Mouse (Mus musculus) lung, postnatal 36 days (tissue): Measurements from ENCODE around the gene Ndc1.
"Not testable (repeated sequence)": the region's sequence is repeated elsewhere in the genome, so short reads cannot be mapped to it uniquely, and the experiment has no call there.

Source experiments
- DNase-seq: peaks from one replicate; pipeline ENCODE4 v3.0.0; 2022; ENCODE audit warnings: mixed read lengths

Ndc1 gene

DNA sequence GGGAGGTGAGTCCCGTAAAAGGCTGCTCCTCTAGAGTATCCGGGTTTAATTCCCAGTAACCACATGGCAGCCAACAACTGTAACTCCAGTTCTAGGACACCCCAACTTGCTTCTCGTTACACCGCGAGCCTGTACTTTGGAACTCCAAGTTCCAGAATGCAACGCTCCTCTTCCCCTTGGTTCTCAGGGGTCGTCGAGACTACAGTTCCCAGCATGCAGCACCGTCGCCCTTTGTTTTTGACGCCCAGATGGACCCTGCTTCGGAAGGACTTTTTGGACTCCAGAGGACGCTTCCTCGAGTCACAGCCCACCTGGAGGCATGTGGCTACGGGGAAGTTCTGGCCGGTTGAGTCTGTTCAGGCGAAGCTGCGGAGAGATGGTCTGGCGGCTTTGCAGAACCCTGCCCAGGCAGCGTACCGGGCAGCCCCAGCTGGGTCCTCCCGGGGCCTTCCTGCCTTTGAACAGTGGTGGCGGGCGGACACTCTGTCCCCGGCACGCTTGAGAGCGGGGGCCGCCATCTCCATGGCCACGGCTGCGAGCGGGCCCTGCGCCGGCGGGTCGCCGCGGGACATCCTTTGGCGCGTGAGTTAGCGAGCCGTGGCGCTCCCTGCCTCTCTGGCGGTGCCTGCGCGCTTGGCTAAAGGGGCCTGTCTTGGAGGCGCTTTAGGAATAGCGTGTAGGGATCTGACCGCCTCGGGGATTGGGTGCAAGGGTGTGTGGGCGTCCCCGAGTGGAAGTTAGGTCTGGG is at the start of gene Ndc1:
Ndc1 (plus strand) TSS at position 218 of the 748 bp plus-strand sequence.
- peak; percentile 92 for DNase-seq

- DNase-seq: no peak
Measured at GRCm38 (mm10) chr4:107318646-107319045, 48.9 kb upstream of the Ndc1 start.

DNA sequence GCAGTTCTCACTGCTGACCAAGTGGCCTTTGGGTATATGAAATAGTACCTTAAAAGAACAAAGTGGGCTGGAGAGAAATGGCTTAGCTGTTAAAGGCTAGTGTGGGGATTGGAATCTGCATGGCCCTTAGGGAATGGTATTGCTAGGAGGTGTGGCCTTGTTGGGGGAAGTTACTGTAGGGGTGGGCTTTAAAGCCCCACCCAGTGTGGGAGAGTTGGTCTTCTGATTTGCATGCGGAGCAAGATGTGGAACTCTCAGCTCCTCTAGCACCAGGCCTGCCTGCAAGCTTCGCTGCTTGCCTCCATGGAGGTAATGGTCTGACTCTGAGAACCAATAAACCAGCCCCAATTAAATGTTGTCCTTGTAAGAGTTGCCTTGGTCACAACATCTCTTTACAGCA is 46.5 kb upstream of the Ndc1 start:
- no peak for DNase-seq

DNA sequence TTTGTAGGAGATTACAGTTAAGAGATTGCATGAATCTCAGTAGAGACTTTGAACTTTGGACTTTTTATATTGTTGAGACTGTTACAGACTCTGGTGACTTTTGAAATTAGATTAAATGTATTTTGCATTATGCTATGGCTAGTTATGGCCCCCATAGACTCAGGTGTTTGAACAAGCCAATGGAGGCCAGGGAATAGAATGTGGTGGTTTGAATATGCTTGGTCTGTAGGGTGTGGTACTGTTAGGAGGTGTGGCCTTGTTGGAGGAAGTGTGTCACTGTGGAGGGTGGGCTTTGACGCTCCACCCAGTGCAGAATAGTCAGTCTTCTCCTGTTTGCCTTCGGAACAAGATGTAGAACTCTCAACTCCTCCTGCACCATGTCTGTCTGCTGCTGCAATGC is 44.5 kb upstream of the Ndc1 start:
- DNase-seq: no peak

- DNase-seq: no peak
Measured at GRCm38 (mm10) chr4:107328530-107328929, 39.1 kb upstream of the Ndc1 start.

GRCm38 (mm10) chr4:107333514-107333913 is 34.1 kb upstream of the Ndc1 start:
- DNase-seq: peak; percentile 27

- no peak for DNase-seq
Measured at GRCm38 (mm10) chr4:107336356-107336755, 31.2 kb upstream of the Ndc1 start.

DNA sequence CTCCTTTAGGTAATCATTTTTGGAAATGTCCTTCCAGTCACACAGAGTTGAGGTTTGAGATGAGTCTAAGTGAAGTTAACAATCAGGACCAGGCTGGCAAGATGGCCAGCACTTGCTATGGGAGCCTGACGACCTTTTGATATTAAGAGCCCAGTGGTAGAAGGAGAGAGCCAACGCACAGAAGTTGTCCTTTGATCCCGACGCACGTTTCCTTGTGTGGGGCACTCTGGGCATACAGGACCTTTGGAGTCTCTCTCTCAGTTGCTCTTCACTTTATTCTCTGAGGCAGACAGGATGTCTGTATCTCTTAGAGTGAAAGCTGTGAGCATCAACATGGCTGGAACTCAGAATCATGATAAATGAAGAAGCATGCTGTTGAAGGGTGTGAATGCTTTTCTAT is 30.1 kb upstream of the Ndc1 start:
- no peak for DNase-seq

GRCm38 (mm10) chr4:107341354-107341753 is 26.2 kb upstream of the Ndc1 start:
- no peak for DNase-seq

GRCm38 (mm10) chr4:107344612-107345011 is 23.0 kb upstream of the Ndc1 start:
- DNase-seq: no peak

DNA sequence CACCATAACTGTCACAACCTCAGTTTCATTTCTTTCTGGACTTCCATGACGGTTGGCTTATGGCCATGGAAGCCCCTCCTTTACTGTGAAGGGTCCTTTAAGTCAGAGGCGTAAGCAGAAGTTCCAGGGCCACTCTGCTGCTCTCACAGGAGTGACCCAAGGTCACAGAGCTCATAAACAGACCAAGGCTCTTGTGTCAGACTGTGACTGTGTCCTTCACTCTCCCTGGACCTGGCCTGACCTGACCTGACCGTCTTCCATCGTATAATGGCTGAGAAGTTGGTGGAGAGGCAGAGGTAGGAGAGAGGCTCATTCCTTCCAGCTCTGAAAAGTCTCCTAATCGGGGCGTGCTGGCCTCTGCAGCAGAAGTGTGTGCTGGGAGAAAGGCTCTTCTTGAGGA is 20.4 kb upstream of the Ndc1 start:
- no peak for DNase-seq

GRCm38 (mm10) chr4:107348529-107349310 is 18.9 kb upstream of the Ndc1 start:
- peak; percentile 59 for DNase-seq

DNA sequence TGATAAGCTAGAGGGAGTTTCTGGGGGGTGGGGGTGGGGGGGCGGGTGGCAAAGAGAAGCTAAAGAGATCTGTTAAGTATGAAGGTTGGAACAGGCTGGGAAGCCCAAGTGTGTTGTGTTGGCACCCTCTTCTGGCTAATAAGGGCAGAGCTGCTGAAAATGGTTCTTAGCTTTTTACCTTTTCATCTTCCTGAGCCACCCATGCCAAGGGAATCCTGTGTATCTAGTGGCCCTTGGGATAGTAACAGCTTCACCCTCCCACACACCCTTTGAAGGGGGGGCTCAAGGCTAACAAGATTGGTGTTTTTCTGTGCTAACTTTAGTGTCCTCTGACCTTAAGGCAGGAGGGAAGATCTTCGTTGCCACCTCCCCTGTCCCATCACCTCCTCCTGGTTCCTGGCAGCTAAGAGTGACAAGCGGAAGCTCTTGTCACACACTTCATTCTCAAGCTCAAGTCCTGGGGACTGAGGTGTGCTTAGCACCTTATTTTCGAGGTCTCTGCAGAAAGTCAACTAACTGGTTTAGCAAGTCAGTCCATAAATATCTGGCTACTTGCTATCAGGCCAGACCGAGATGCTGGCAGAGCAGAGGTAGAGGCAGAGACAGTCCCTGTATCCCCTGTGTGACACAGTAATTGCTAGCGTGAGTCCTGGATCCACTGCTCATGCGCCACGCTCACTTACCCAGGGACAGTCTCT is 18.1 kb upstream of the Ndc1 start:
- DNase-seq: peak; percentile 63

GRCm38 (mm10) chr4:107351368-107351767 is 16.2 kb upstream of the Ndc1 start:
- no peak for DNase-seq

- no peak for DNase-seq
Measured at GRCm38 (mm10) chr4:107353612-107354011, 14.0 kb upstream of the Ndc1 start.

DNA sequence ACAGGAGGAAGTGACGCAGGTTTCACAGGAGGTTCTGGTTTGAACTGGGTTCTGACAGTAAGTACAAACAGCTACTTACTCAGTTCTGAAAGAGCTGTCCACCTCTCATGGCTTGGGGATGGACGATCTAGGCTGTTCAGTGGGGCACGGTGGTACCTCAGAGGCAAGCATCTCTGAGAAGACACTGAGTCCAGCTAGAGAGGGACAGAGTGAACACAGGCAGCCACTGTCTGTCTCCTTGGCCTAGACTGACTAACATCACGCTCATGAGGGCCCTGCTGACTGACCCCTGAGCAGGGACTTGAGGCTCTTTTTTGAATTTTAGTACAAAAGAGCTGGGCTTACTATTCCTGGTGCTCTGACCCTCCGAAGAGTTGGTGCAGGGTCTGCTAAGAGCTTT is 13.5 kb upstream of the Ndc1 start:
- no peak for DNase-seq

- DNase-seq: no peak
Measured at GRCm38 (mm10) chr4:107354543-107354942, 13.0 kb upstream of the Ndc1 start.

- not testable (repeated sequence) for DNase-seq
Measured at GRCm38 (mm10) chr4:107357172-107357571, 10.4 kb upstream of the Ndc1 start.

DNA sequence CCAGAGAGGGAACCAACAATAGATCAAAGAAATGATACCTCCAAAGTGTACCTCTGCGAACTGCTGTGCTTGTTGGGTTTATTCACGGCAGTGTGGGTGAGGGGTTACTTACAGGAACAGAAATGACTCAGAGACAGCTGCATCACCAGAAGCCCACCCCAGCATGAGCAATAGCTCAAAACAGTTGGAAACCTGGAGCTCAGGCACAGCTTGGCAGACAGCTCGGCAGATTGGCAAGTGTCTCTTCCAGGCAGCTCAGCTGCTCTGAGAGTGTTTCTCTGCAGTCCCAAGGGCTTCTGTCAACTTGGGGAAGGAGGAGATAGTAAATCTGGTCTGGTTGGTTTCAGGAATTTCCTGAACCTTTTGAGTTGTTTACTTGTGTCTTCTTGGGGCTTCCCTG is 9.1 kb upstream of the Ndc1 start:
- DNase-seq: no peak

GRCm38 (mm10) chr4:107360457-107361145 is 7.0 kb upstream of the Ndc1 start:
- DNase-seq: no peak

- DNase-seq: no peak
Measured at GRCm38 (mm10) chr4:107362755-107363154, 4.8 kb upstream of the Ndc1 start.

DNA sequence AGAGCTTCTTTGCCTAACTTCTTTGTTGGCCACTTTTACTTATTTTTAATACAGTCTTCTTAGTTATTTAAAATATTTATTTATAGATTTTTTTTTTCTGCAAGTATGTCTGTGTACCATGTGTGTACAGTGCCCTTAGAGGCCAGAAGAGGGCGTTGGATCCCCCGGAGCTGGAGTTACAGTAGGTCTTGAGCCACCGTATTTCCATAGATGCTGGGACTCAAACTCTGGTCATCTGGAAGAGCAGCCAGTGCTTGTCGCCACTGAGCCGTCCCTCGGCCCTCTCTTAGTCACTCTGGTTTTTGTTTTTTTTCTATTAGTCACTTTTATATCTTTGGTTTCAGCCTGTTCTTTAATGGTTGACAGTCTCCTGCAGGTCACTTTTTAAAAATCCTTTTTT is 4.0 kb upstream of the Ndc1 start:
- no peak for DNase-seq

- DNase-seq: peak; percentile 45
Measured at GRCm38 (mm10) chr4:107364190-107364639, 3.4 kb upstream of the Ndc1 start.
